Mouse (Mus musculus): ENCODE measurements around the gene Inpp5a. TPM values are rescaled to one million over a fixed set of nuclear protein-coding genes. Genes with fewer than 3 reads are reported as not detected.

The Inpp5a gene
- polyA plus RNA-seq, 1 experiment from 2014 or later, result 23.0 TPM

GRCm38 (mm10) chr7:139390926-139391325, 2.0 kb downstream of the Inpp5a start:
- Histone ChIP-seq H3K4me3 (ENCODE audit: low read depth, low read length) (no peak overlapping the region), H3K9ac (ENCODE audit: low read length) (no peak overlapping the region)
- ATAC-seq (ENCODE audit: insufficient number of reproducible peaks, low FRiP score, low TSS enrichment, low read depth), result no peak

DNA sequence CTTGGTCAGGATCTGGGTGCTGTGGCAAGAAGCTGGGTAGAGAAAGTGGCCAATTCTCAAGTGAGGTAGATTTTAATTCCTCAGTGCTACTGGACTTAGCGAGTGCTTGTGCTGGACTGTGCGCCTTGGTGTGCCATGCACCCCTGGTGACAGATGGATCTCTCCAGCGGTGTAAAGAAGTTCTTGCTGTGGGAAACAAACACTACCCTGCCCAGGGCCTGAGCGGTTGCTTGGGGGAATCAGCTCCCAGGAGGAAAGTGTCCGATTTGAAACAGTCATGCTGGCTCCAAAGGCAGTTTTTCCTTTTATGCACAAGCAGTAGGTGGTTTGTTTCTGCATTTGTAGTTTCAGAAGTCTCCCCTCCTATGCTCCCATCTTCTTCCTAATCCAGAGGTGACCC, 2.8 kb downstream of the Inpp5a start:
- WGBS, result 87% methylated on average over 5 of the region's 5 CpGs
- no peak overlapping the region for H3K9ac ChIP-seq (ENCODE audit: low read length)

More at GRCm38 (mm10) chr7:139390926-139391325, 2.0 kb downstream of the Inpp5a start:
- Histone ChIP-seq H3K27ac (replicated peaks; ENCODE audit: low read depth, low read length) (no peak overlapping the region), H3K27me3 (ENCODE audit: control insufficient read depth, insufficient read depth, low read length) (no peaks in the 10 kb centered on the region), H3K9me3 (ENCODE audit: control insufficient read depth, low read length) (no peaks in the 10 kb centered on the region), H3K36me3 (ENCODE audit: control insufficient read depth, insufficient read depth, low read length) (no peaks in the 10 kb centered on the region), H3K4me2 (ENCODE audit: low read depth, severe bottlenecking) (no peak overlapping the region), H3K4me1 (ENCODE audit: control insufficient read depth, insufficient read depth, low read length) (0 out of 2 replicates have a peak, but pooled peaks cover 7% of the 10 kb centered on the region)
- 89% methylated on average over 9 of the region's 9 CpGs for WGBS
- DNase-seq (ENCODE audit: low spot score), result no peak

DNA sequence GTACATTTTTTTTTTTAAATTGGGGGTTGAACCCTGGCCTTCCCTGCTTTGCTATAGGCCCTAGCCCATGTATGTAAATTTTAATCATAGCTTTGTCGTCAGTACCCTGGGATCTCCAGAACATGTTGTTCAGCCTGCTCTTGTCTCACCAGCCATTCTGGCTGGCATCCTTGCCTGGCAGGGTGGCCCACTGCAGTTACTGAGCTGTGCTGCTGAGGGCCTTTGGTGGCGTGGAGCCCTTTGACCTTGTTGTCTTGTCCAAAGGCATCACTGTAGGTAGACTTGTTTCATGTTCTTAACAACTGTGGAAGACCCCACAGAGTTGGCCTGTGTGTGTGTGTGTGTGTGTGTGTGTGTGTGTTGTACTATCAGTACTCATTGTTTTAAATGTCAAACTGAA, 3.2 kb downstream of the Inpp5a start:
- Histone ChIP-seq H3K27me3 (ENCODE audit: control insufficient read depth, insufficient read depth, low read length) (no peaks in the 10 kb centered on the region), H3K9ac (ENCODE audit: low read length) (no peak overlapping the region), H3K4me2 (ENCODE audit: low read depth, severe bottlenecking) (no peak overlapping the region), H3K4me1 (ENCODE audit: control insufficient read depth, insufficient read depth, low read length) (0 out of 2 replicates have a peak, but pooled peaks cover 7% of the 10 kb centered on the region), H3K9me3 (ENCODE audit: control insufficient read depth, low read length) (no peaks in the 10 kb centered on the region), H3K36me3 (ENCODE audit: control insufficient read depth, insufficient read depth, low read length) (no peaks in the 10 kb centered on the region), H3K4me3 (ENCODE audit: low read depth, low read length) (no peak overlapping the region), H3K27ac (replicated peaks; ENCODE audit: low read depth, low read length) (no peak overlapping the region)
- WGBS, result 79% methylated on average over 2 of the region's 2 CpGs
- no peak for DNase-seq (ENCODE audit: low spot score)
- no peak for ATAC-seq (ENCODE audit: insufficient number of reproducible peaks, low FRiP score, low TSS enrichment, low read depth)

More for the DNA sequence above, 2.8 kb downstream of the Inpp5a start:
- Histone ChIP-seq H3K4me3 (ENCODE audit: low read depth, low read length) (no peak overlapping the region), H3K27ac (replicated peaks; ENCODE audit: low read depth, low read length) (no peak overlapping the region), H3K9me3 (ENCODE audit: control insufficient read depth, low read length) (no peaks in the 10 kb centered on the region), H3K4me2 (ENCODE audit: low read depth, severe bottlenecking) (no peak overlapping the region), H3K36me3 (ENCODE audit: control insufficient read depth, insufficient read depth, low read length) (no peaks in the 10 kb centered on the region), H3K4me1 (ENCODE audit: control insufficient read depth, insufficient read depth, low read length) (0 out of 2 replicates have a peak, but pooled peaks cover 7% of the 10 kb centered on the region), H3K27me3 (ENCODE audit: control insufficient read depth, insufficient read depth, low read length) (no peaks in the 10 kb centered on the region)
- DNase-seq (ENCODE audit: low spot score) (no peak), ATAC-seq (ENCODE audit: insufficient number of reproducible peaks, low FRiP score, low TSS enrichment, low read depth) (no peak)

GRCm38 (mm10) chr7:139392691-139393235, 3.9 kb downstream of the Inpp5a start:
- DNase-seq (ENCODE audit: low spot score), result no peak
- Histone ChIP-seq H3K27me3 (ENCODE audit: control insufficient read depth, insufficient read depth, low read length) (no peaks in the 10 kb centered on the region), H3K9ac (ENCODE audit: low read length) (no peak overlapping the region), H3K4me1 (ENCODE audit: control insufficient read depth, insufficient read depth, low read length) (0 out of 2 replicates have a peak, but pooled peaks cover 7% of the 10 kb centered on the region), H3K36me3 (ENCODE audit: control insufficient read depth, insufficient read depth, low read length) (no peaks in the 10 kb centered on the region), H3K9me3 (ENCODE audit: control insufficient read depth, low read length) (no peaks in the 10 kb centered on the region), H3K4me3 (ENCODE audit: low read depth, low read length) (no peak overlapping the region), H3K4me2 (ENCODE audit: low read depth, severe bottlenecking) (no peak overlapping the region), H3K27ac (replicated peaks; ENCODE audit: low read depth, low read length) (no peak overlapping the region)
- 76% methylated on average over 6 of the region's 6 CpGs for WGBS
- ATAC-seq (ENCODE audit: insufficient number of reproducible peaks, low FRiP score, low TSS enrichment, low read depth), result no peak

DNA sequence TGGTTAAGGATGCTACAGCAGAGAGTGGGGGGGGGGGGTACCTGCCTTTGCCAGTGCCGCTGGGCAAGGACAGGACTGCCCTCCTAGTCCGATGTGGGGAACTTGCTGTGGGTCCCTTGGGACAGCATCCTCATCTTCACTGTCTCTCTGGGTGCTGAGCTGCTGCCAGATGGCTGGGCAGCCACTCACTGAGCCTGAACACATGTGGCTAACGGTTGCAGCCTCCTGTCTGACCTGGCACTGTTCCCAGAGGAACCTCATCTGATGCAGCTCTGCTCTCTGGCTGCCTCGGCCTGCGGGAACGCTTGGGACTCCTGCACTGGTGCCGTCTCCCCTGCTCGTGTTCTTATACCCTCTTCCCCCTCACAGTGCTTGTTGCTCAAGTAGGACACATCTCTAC, 8.6 kb downstream of the Inpp5a start:
- Histone ChIP-seq H3K36me3 (ENCODE audit: control insufficient read depth, insufficient read depth, low read length) (no peaks in the 10 kb centered on the region), H3K27me3 (ENCODE audit: control insufficient read depth, insufficient read depth, low read length) (no peaks in the 10 kb centered on the region), H3K27ac (replicated peaks; ENCODE audit: low read depth, low read length) (no peak overlapping the region; the same call in 1 of the 2 replicates), H3K4me2 (ENCODE audit: low read depth, severe bottlenecking) (no peak overlapping the region), H3K4me1 (ENCODE audit: control insufficient read depth, insufficient read depth, low read length) (no peaks in the 10 kb centered on the region), H3K9me3 (ENCODE audit: control insufficient read depth, low read length) (no peaks in the 10 kb centered on the region), H3K9ac (ENCODE audit: low read length) (no peak overlapping the region), H3K4me3 (ENCODE audit: low read depth, low read length) (no peak overlapping the region)
- ATAC-seq (ENCODE audit: insufficient number of reproducible peaks, low FRiP score, low TSS enrichment, low read depth) (no peak), DNase-seq (ENCODE audit: low spot score) (no peak)
- 81% methylated on average over 8 of the region's 8 CpGs for WGBS

DNA sequence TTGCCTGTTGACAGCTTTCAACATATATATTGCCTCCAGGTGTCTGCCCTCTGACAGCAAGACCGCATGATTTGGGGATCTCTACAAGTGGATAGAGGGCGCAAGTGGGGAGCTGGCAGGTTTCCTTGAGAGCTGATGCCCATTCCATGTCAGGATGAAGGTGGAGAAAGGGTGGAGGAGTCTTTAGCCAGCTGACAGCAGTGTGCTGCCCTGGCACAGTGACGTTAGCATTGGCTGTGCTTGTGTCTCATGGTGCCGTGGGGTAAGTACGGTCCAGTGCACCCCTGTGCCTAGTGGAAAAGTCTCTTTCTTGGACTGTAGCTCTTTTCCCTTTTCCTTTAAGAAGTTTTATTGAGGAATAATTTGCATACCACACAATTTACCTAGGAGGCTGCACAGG, 9.2 kb downstream of the Inpp5a start:
- H3K27me3 ChIP-seq (ENCODE audit: control insufficient read depth, insufficient read depth, low read length), result no peaks in the 10 kb centered on the region
- H3K4me2 ChIP-seq (ENCODE audit: low read depth, severe bottlenecking), result no peak overlapping the region
- DNase-seq (ENCODE audit: low spot score) (no peak), ATAC-seq (ENCODE audit: insufficient number of reproducible peaks, low FRiP score, low TSS enrichment, low read depth) (no peak)
- no peaks in the 10 kb centered on the region for H3K36me3 ChIP-seq (ENCODE audit: control insufficient read depth, insufficient read depth, low read length)
- 85% methylated on average over 5 of the region's 5 CpGs for WGBS
- H3K4me1 ChIP-seq (ENCODE audit: control insufficient read depth, insufficient read depth, low read length), result no peaks in the 10 kb centered on the region
- H3K9ac ChIP-seq (ENCODE audit: low read length), result no peak overlapping the region
- no peak overlapping the region for H3K4me3 ChIP-seq (ENCODE audit: low read depth, low read length)
- H3K9me3 ChIP-seq (ENCODE audit: control insufficient read depth, low read length), result no peaks in the 10 kb centered on the region
- H3K27ac ChIP-seq (replicated peaks; ENCODE audit: low read depth, low read length), result no peak overlapping the region; the same call in 1 of the 2 replicates

DNA sequence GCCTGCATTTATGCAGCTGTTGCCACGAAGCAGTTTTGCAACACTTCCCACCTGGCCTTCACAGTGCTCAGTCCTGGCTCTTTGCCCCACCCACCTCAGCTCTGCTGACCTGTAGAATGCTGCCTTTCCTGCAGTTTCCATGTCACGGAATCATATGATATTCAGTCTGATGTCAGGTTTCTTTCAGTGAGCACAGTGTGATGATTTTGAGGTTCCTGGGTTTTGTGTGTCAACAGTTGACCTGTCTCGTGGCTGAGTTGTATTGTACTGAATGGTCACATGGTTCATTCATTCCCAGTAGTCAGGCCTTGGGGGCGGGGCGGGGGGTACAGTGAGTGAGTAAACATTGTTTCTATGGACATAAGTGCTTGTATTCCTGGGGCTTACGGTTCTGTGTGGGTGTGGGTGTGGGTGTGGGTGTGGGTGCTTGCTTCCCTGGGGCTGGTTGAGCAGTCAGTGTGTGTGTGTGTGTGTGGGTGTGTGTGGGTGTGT, 9.7 kb downstream of the Inpp5a start:
- no peak for DNase-seq (ENCODE audit: low spot score)
- Histone ChIP-seq H3K36me3 (ENCODE audit: control insufficient read depth, insufficient read depth, low read length) (no peaks in the 10 kb centered on the region), H3K27ac (replicated peaks; ENCODE audit: low read depth, low read length) (no peak overlapping the region), H3K4me2 (ENCODE audit: low read depth, severe bottlenecking) (no peak overlapping the region), H3K9me3 (ENCODE audit: control insufficient read depth, low read length) (no peaks in the 10 kb centered on the region), H3K27me3 (ENCODE audit: control insufficient read depth, insufficient read depth, low read length) (no peaks in the 10 kb centered on the region), H3K9ac (ENCODE audit: low read length) (no peak overlapping the region), H3K4me1 (ENCODE audit: control insufficient read depth, insufficient read depth, low read length) (no peaks in the 10 kb centered on the region), H3K4me3 (ENCODE audit: low read depth, low read length) (no peak overlapping the region)
- 89% methylated on average over 6 of the region's 6 CpGs for WGBS
- ATAC-seq (ENCODE audit: insufficient number of reproducible peaks, low FRiP score, low TSS enrichment, low read depth), result no peak

DNA sequence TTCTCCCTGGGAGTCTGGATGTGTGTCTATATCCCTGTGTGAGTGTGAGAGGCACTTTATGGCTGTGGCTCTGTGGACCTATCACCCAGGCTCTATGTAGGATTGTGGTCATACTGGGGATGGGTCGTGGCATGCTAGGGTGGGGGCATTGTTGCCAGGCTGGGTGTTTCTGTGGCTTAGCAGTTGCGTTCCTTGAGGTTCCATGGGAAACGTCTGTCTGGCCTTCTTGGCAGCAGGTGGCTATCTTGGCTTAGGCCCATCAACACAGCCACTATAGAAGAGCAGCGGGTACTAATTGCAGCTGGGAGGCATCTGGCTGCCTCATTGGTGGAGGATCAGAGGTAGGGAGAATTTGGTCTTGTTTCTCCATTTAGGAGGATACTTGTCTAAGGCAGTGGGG, 10.7 kb downstream of the Inpp5a start:
- WGBS, result 87% methylated on average over 4 of the region's 4 CpGs
- no peak overlapping the region for H3K9ac ChIP-seq (ENCODE audit: low read length)
- H3K9me3 ChIP-seq (ENCODE audit: control insufficient read depth, low read length), result no peaks in the 10 kb centered on the region
- DNase-seq (ENCODE audit: low spot score) (no peak), ATAC-seq (ENCODE audit: insufficient number of reproducible peaks, low FRiP score, low TSS enrichment, low read depth) (no peak)
- H3K36me3 ChIP-seq (ENCODE audit: control insufficient read depth, insufficient read depth, low read length), result no peaks in the 10 kb centered on the region
- H3K27ac ChIP-seq (replicated peaks; ENCODE audit: low read depth, low read length), result no peak overlapping the region
- H3K4me1 ChIP-seq (ENCODE audit: control insufficient read depth, insufficient read depth, low read length), result no peaks in the 10 kb centered on the region
- no peak overlapping the region for H3K4me3 ChIP-seq (ENCODE audit: low read depth, low read length)
- no peak overlapping the region for H3K4me2 ChIP-seq (ENCODE audit: low read depth, severe bottlenecking)
- H3K27me3 ChIP-seq (ENCODE audit: control insufficient read depth, insufficient read depth, low read length), result no peaks in the 10 kb centered on the region
